Mouse (Mus musculus) B cell, adult 2 months (primary cell): Measurements from ENCODE around the gene Psmd1.

ENCODE experiments used
- DNase-seq, 2 experiments: peaks; one replicate each; pipeline ENCODE4 v3.0.0; 2022

The Psmd1 gene

GRCm38 (mm10) chr1:86160479-86160878 is 96.3 kb downstream of the Psmd1 start:
- DNase-seq = no peak

GRCm38 (mm10) chr1:86161061-86161460 is 96.9 kb downstream of the Psmd1 start:
- DNase-seq = no peak

- no peak for DNase-seq
Measured at GRCm38 (mm10) chr1:86174602-86175001, 110.4 kb downstream of the Psmd1 start.

- DNase-seq = no peak
Measured at GRCm38 (mm10) chr1:86176066-86176465, 111.9 kb downstream of the Psmd1 start.

GRCm38 (mm10) chr1:86178462-86179253 is 114.5 kb downstream of the Psmd1 start:
- DNase-seq = peak; percentile 92 to 93

GRCm38 (mm10) chr1:86182004-86182709 is 118.0 kb downstream of the Psmd1 start:
- DNase-seq = no peak

GRCm38 (mm10) chr1:86183577-86184263 is 119.5 kb downstream of the Psmd1 start:
- DNase-seq = no peak

GRCm38 (mm10) chr1:86186762-86187161 is 122.6 kb downstream of the Psmd1 start:
- no peak for DNase-seq

- DNase-seq = no peak
Measured at GRCm38 (mm10) chr1:86187856-86188255, 123.7 kb downstream of the Psmd1 start.

GRCm38 (mm10) chr1:86188271-86188670 is 124.1 kb downstream of the Psmd1 start:
- DNase-seq = no peak
